Mouse (Mus musculus) forebrain, embryonic 14.5 days (tissue): ENCODE results near the gene Gm5624. TPM values are rescaled to one million over a fixed set of nuclear protein-coding genes. Genes with fewer than 3 reads are reported as not detected.
"Not testable (repeated sequence)": the region's sequence is repeated elsewhere in the genome, so short reads cannot be mapped to it uniquely, and the experiment has no call there.

Source experiments
- ATAC-seq: fragments of 200-750 bp; cut with Nextera tagmentation; 2 replicates; pipeline ENCODE4 v1.8.0; 2017; ENCODE audit warnings: mild to moderate bottlenecking, moderate library complexity
- DNase-seq: peaks from one replicate; pipeline ENCODE4 v3.0.0-alpha.2; 2015; ENCODE audit warnings: low spot score
- H3K27ac ChIP-seq: fragments of 300-500 bp; sonication (generic); 2 replicates; pipeline ENCODE4 v1.5.1; 2014; ENCODE audit warnings: low read depth, mild to moderate bottlenecking, control low read depth, low read length, moderate library complexity
- H3K27me3 ChIP-seq: fragments of 300-500 bp; sonication (generic); replicated peaks from 2 replicates; pipeline ENCODE4 v1.6.1; 2014; ENCODE audit warnings: low read length, control low read depth, mixed read lengths; ENCODE audit not compliant: control insufficient read depth, insufficient read depth
- H3K36me3 ChIP-seq: fragments of 300-500 bp; sonication (generic); 2 replicates; pipeline ENCODE4 v1.6.1; 2014; ENCODE audit warnings: low read length, control low read depth; ENCODE audit not compliant: control insufficient read depth, insufficient read depth
- H3K4me1 ChIP-seq: fragments of 300-500 bp; sonication (generic); 2 replicates; pipeline ENCODE4 v1.6.1; 2014; ENCODE audit warnings: antibody characterized with exemption, low read length, control low read depth; ENCODE audit not compliant: control insufficient read depth, insufficient read depth
- H3K4me2 ChIP-seq: fragments of 300-500 bp; sonication (generic); 2 replicates; pipeline ENCODE4 v1.6.1; 2014; ENCODE audit warnings: mild to moderate bottlenecking, control low read depth, low read length
- H3K4me3 ChIP-seq: fragments of 300-500 bp; sonication (generic); 2 replicates; pipeline ENCODE4 v1.5.1; 2014; ENCODE audit warnings: low read depth, low read length, control low read depth
- H3K9ac ChIP-seq: fragments of 300-500 bp; sonication (generic); 2 replicates; pipeline ENCODE4 v1.6.1; 2014; ENCODE audit warnings: mild to moderate bottlenecking, low read length, control low read depth, moderate library complexity
- H3K9me3 ChIP-seq: fragments of 300-500 bp; sonication (generic); replicated peaks from 2 replicates; pipeline ENCODE4 v1.6.1; 2016; ENCODE audit warnings: low read length, control low read depth, mixed read lengths; ENCODE audit not compliant: control insufficient read depth
- WGBS: fragments of 180-500 bp; shearing (Covaris S2); extraction: QIAGEN DNeasy Blood & Tissue Kit; methylation state at CpG from one replicate; pipeline ENCODE4 v1.1.7; 2014; 5-methylcytosine and 5-hydroxymethylcytosine counted together
- polyA plus RNA-seq: library from polyadenylated mRNA; unstranded; fragments of >200 nt; fragmentation: Nextera tagmentation; extraction: Ambion mirVana; gene quantifications from 2 replicates; pipeline ENCODE4 v1.2.1, GENCODE M21; 2014

Gm5624 gene
- polyA plus RNA-seq, result not detected in 2 replicates

DNA sequence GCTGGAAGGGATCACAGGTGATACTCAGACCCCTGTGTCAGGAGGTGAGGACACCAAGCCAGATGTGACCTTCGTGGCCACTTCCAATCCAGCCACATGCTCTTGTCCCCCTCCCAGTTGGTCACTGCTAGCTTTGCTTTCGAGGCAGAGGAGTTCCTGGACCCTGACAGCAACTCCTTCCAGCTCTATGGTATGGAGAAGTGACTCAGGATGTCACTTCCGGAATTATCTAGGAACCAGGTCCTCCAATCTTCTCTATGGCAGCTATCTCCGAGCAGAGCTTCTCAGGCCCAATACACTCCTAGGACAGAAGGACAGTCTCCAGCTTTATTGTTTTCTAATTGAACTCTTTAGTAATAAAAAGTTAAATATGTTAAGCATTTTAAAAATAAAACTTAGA lies at the start of gene Gm5624:
Gm5624 (minus strand) TSS at position 202 of the 400 bp plus-strand sequence.
- H3K27ac ChIP-seq, ATAC-seq, H3K9ac ChIP-seq, H3K9me3 ChIP-seq, H3K27me3 ChIP-seq, DNase-seq, H3K4me1 ChIP-seq, H3K4me3 ChIP-seq, H3K36me3 ChIP-seq, H3K4me2 ChIP-seq: not testable (repeated sequence)
- WGBS, result 75% methylated on average over 4 of the region's 4 CpGs

DNA sequence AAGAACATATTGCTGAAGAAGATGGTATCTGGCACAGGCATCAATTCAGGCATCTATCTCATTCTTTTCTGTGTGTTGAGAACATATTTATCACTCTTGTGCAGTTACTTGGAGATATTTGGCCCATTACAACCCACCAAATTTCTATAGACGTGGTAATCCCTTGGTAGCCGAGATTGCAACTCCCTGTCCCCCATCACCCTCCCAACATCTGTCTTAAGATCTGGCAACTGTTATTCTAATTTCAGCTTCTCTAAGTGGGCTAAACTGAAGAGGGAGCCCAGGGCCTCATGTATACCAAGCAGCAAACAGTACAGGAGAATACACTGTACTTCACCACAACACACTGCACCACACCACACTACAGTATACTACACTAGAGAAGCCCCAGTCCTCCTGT lies 36.0 kb downstream of the Gm5624 start:
- H3K27me3 ChIP-seq, H3K4me1 ChIP-seq, H3K4me3 ChIP-seq, DNase-seq, ATAC-seq, H3K9ac ChIP-seq, H3K27ac ChIP-seq, H3K36me3 ChIP-seq, H3K9me3 ChIP-seq, H3K4me2 ChIP-seq: not testable (repeated sequence)
- WGBS, result 88% methylated on average over 2 of the region's 2 CpGs

DNA sequence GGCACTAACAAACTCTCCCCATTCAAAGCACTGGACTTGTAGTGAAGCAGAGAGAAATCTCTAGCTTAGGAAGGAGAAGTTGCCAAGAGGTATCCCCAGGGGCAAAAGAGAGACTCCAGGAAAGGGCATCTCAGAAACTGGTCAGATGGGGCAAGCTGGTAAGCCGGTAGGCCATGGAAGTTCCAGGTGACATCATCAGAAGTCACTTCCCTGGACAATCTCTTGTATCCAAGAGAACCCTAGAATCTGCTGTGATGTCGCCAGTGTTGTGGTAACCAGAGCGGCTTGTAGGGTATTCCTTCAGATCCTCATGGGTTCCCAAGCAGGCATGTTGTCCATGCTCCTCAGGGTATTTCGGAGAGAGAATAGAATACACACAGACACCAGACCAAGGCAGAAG lies 44.9 kb downstream of the Gm5624 start, which contains the start of gene Gm8247:
Gm8247 (plus strand) TSS at position 301 of the 400 bp plus-strand sequence.
- not testable (repeated sequence) for H3K9ac ChIP-seq, H3K36me3 ChIP-seq, H3K4me3 ChIP-seq, H3K4me2 ChIP-seq, H3K9me3 ChIP-seq, H3K27me3 ChIP-seq, H3K4me1 ChIP-seq, H3K27ac ChIP-seq, ATAC-seq, DNase-seq
- WGBS, result 90% methylated on average over 4 of the region's 4 CpGs

DNA sequence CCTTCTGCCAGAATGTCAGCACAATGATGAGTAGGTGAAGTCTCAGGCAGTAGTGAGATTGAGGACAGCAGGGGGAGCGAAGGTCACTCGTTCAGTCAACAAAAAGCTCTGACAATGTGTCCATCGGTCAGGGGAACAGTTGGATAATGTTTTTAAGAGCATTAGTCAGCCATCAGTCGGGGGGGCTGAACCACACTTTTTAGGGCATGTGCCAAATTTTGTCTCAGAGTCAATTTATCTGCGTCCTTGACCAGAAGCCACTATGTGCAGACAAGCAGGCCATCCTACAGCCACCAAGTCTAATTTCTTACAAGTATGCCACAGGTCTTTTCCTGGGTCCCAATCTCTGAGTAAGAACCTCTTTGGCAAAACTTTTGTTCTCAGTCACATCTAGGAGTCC lies 79.8 kb downstream of the Gm5624 start:
- ATAC-seq, H3K9me3 ChIP-seq, H3K9ac ChIP-seq, H3K4me3 ChIP-seq, H3K36me3 ChIP-seq, H3K27me3 ChIP-seq, H3K4me1 ChIP-seq, DNase-seq, H3K4me2 ChIP-seq, H3K27ac ChIP-seq: not testable (repeated sequence)
- 78% methylated on average over 3 of the region's 5 CpGs for whole genome bisulfite sequencing

DNA sequence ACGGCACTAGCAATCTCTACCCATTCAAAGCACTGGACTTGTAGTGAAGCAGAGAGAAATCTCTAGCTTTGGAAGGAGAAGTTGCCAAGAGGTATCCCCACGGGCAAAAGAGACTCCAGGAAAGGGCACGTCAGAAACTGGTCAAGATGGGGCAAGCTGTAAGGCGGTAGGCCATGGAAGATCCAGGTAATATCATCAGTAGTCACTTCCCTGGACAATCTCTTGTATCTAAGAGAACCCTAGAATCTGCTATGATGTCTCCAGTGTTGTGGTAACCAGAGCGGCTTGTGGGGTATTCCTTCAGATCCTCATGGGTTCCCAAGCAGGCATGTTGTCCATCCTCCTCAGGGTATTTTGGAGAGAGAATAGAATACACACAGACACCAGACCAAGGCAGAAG lies 109.8 kb downstream of the Gm5624 start, which contains the start of gene Gm17093:
Gm17093 (plus strand) TSS at position 301 of the 400 bp plus-strand sequence.
- H3K4me3 ChIP-seq, ATAC-seq, H3K36me3 ChIP-seq, H3K4me2 ChIP-seq, H3K9ac ChIP-seq, H3K4me1 ChIP-seq, H3K27ac ChIP-seq, H3K9me3 ChIP-seq, DNase-seq, H3K27me3 ChIP-seq: not testable (repeated sequence)
- 90% methylated on average over 5 of the region's 5 CpGs for WGBS

Other genes with a start within 250 kb of the Gm5624 start
- gene Gm3371, start 217.2 kb downstream of the Gm5624 start, polyA plus RNA-seq, result not detected in 2 replicates
- not detected in 2 replicates for gene Gm8232, start 194.3 kb downstream of the Gm5624 start, polyA plus RNA-seq
- gene BC061237, start 135.5 kb downstream of the Gm5624 start, polyA plus RNA-seq, result not detected in 2 replicates
- gene Gm17093, start 109.7 kb downstream of the Gm5624 start, polyA plus RNA-seq, result not detected in 2 replicates
- not detected in 2 replicates for gene Gm8247, start 44.8 kb downstream of the Gm5624 start, polyA plus RNA-seq
- gene Gm8257, start 78.5 kb upstream of the Gm5624 start, polyA plus RNA-seq, result not detected in 2 replicates
- not detected in 2 replicates for gene Gm8267, start 122.4 kb upstream of the Gm5624 start, polyA plus RNA-seq
- gene Ptgdr, start 231.4 kb upstream of the Gm5624 start, polyA plus RNA-seq, result 0.15 and 0.30 TPM in 2 replicates